17 mouse cellular contexts compared by ENCODE assay signal in the genomic region with DNA sequence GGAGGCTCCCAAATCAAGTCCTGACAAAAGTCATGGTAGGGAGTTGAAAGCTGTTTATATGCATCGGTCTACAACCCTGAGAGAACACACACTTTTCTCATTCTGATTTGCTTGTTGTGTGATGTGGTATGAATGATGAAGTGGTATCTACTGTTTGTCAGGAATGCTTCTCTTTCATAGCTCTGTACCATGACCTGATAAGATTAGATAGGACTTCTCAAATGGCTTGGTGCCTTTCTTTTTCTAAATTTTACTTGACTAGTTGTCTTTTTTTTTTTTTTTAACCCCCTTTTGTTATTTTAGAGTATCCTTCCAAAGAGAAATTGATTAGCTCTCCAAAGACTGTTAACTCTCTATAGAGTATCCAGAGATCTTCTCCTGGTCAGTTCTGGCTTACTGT.
A peak's percentile ranks its signal among the peaks of the same experiment; 100 is the strongest.
DNase-seq lines count a peak whose midpoint lies in the region; TF ChIP-seq lines count a peak whose summit lies in the region.
"Had no signal": no experiment of that assay in that cellular context is flagged by ENCODE, and none has a peak within 500 bp of the region (broad histone marks: within the 10 kb centered on the region; RNA-seq: fewer than 3 reads in every experiment).

No protein-coding gene starts in this region.

- H3K36me3 ChIP-seq in MEL (ENCODE audit: control insufficient read depth in 1 of 2, insufficient read depth in 2 of 2, low read length in 2 of 2) = peaks cover 0 to 32% of the 10 kb centered on the region in 2 experiments; a peak in 2 of 4 replicates

- intact Hi-C loops in heart, postnatal 14 days (cut with DNase I) = no loop called here

- H3K4me1 ChIP-seq in MEL (ENCODE audit: control insufficient read depth in 1 of 2, insufficient read depth in 2 of 2, low read length in 2 of 2) = peaks cover 10 to 18% of the 10 kb centered on the region in 2 experiments

- TF ChIP-seq POLR2A in MEL (IDR thresholded peaks at IDR 0.05; ENCODE audit: control insufficient read depth in 1 of 2, insufficient read depth in 1 of 2, low read depth in 1 of 2, low read length in 2 of 2, poor library complexity in 1 of 2) = no peak

- H3K9ac ChIP-seq in MEL (ENCODE audit: control insufficient read depth, low read depth, low read length, poor library complexity, severe bottlenecking) = no peak overlapping the region

- H3K4me3 ChIP-seq in MEL (ENCODE audit: control insufficient read depth in 1 of 2, insufficient read depth in 1 of 2, low read depth in 2 of 2, low read length in 2 of 2) = no peak overlapping the region

- H3K9me3 ChIP-seq in MEL (replicated peaks; ENCODE audit: insufficient read depth, low read length) = no peaks in the 10 kb centered on the region
- H3K9me3 ChIP-seq: G1E had no signal

- TF ChIP-seq RAD21 in MEL (IDR thresholded peaks at IDR 0.05; ENCODE audit: low read depth, low read length) = no peak

- DNase-seq in MEL (ENCODE audit: low read depth, low spot score) = no peak
- no peak for DNase-seq in heart, postnatal 14 days
- DNase-seq: adrenal gland, adult 2 months; adrenal gland, adult 8-10 months; adrenal gland, postnatal 10 days; adrenal gland, postnatal 14 days; adrenal gland, postnatal 25 days; adrenal gland, postnatal 36 days; B cell, adult 2 months; cerebellum, adult 11 months; cerebellum, adult 11-12 months; cerebellum, adult 18-20 months; cerebellum, adult 2 months; cerebellum, adult 8-10 months had no signal

- no peak overlapping the region for H3K27ac ChIP-seq in MEL (ENCODE audit: control insufficient read depth, low read depth, low read length)

- H3K27me3 ChIP-seq in MEL (ENCODE audit: control insufficient read depth in 1 of 2, insufficient read depth in 2 of 2, low read length in 2 of 2) = no peaks in the 10 kb centered on the region
- H3K27me3 ChIP-seq: CH12.LX, Patski had no signal

- TF ChIP-seq CTCF in MEL (IDR thresholded peaks at IDR 0.05 in 2 of 3, conservative IDR thresholded peaks at IDR 0.05 in 1 of 3; ENCODE audit: control insufficient read depth in 1 of 3, insufficient read depth in 1 of 3, low read depth in 2 of 3, low read length in 3 of 3, poor library complexity in 1 of 3, severe bottlenecking in 1 of 3) = no peak

- no peaks in the 10 kb centered on the region for H3K79me2 ChIP-seq in MEL (ENCODE audit: control insufficient read depth, insufficient read depth, low read length, poor library complexity)

- no peak for TF ChIP-seq EP300 in MEL (IDR thresholded peaks at IDR 0.05; ENCODE audit: low read depth in 1 of 2, low read length in 2 of 2)

TF ChIP-seq in MEL, 35 proteins besides CTCF, POLR2A, EP300 and RAD21:
- TF ChIP-seq ZNF384 (IDR thresholded peaks at IDR 0.05; ENCODE audit: low read depth, low read length) (peak; percentile 66), GATA1 (IDR thresholded peaks at IDR 0.05; ENCODE audit: low read depth, low read length) (peak; percentile 59), TAL1 (IDR thresholded peaks at IDR 0.05; ENCODE audit: low read length) (no peak), TCF12 (IDR thresholded peaks at IDR 0.05; ENCODE audit: low read depth, low read length) (peak; percentile 39; the same call in 1 of the 2 replicates), MYC (IDR thresholded peaks at IDR 0.05; ENCODE audit: low read depth, low read length) (no peak), ELF1 (IDR thresholded peaks at IDR 0.05; ENCODE audit: low read depth, low read length) (no peak), TBP (IDR thresholded peaks at IDR 0.05; ENCODE audit: low read depth, low read length) (no peak), JUND (IDR thresholded peaks at IDR 0.05; ENCODE audit: low read depth, low read length) (no peak)
